Mouse (Mus musculus) gastrocnemius, adult 2 months (tissue): Measurements from ENCODE around the gene Bcl7c. TPM values are rescaled to one million over a fixed set of nuclear protein-coding genes. Genes with fewer than 3 reads are reported as not detected.
"Not testable (repeated sequence)": the region's sequence is repeated elsewhere in the genome, so short reads cannot be mapped to it uniquely, and the experiment has no call there.

Source experiments
- DNase-seq: peaks from one replicate; pipeline ENCODE4 v3.0.0; 2022
- H3K27ac ChIP-seq: fragments of 200-600 bp; 2 replicates; pipeline ENCODE4 v1.8.1; 2022; ENCODE audit warnings: mild to moderate bottlenecking
- H3K4me3 ChIP-seq: fragments of 200-600 bp; 2 replicates; pipeline ENCODE4 v1.8.1; 2022; ENCODE audit warnings: mild to moderate bottlenecking, moderate library complexity
- CTCF ChIP-seq: fragments of 200-600 bp; IDR thresholded peaks from 2 replicates; pipeline ENCODE4 v1.8.1; 2022; ENCODE audit warnings: antibody characterized with exemption, mild to moderate bottlenecking, moderate library complexity
- intact Hi-C: fragments of 180-260 bp; cut with DNase I; formaldehyde crosslinking; loops from one replicate; pipeline ENCODE4 v1.15.1; 2025
- total RNA-seq, 2 experiments: library from RNA; stranded (reverse); gene quantifications; 2 replicates each; pipeline ENCODE4 v1.2.3; 2021

Gene Bcl7c
- total RNA-seq, 2 experiments from 2014 or later = 26.7 to 32.9 TPM

DNA sequence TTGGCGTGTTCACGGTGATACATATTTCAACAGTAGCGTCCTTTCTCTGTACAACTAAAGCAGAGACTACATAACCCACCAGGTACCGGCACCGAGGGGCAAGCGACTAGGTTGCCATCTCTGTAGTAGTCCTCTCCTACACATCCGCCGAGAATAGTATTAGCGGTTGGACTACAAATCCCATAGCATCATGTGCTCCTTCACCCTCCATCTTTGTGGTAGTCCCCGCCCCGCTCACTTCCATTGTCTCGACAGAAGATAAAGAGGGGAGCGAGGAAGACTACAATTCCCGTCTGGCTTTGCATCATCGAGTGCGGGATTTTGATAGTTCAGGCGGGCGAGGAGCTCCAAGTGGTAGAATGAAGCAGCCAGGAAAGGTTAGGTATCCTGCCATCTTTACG lies 36.5 kb upstream of the Bcl7c start:
- DNase-seq = peak; percentile 93
- Histone ChIP-seq H3K4me3 (peak overlapping the region; percentile 80), H3K27ac (peak overlapping the region; percentile 89)
- intact Hi-C loops = no loop called here
- no peak for TF ChIP-seq CTCF

DNA sequence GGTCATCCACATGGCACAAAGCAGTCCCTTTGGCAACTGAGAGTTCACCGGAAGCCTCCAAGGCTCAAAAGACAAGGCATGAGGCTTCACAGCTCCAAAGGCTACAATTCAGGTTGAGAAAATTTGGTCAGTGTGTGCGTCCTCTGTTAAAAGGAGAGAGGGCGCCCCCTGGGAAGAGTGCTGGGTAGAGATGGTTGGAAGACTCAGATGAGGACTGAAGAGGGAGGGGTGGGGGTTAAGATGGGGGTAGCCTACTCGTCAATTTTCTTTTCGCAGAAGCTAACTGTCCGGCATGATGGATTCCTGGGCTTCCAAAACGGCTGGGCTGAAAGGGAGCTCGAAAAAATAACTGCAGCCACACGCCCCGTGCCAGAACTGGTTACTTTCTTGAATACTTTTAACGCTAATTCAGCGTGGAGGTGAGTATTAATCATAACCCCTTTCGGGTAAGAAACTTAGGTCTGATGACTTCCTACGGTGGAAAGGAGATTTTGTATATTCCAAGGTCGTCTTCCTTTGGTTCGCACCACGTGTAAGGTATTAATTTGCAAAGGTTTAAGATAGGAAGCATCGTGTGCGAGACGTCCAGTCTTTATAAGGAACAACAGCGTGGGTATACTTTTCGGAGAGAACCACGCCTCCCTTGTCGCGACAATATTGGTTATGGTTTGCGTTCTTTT lies 35.8 kb upstream of the Bcl7c start, which contains the start of gene Fbxl19:
Gene Fbxl19, plus strand, starts transcription at position 178 of the 680 bp plus-strand sequence.
- Histone ChIP-seq H3K4me3 (peak within 1 kb of the TSS; percentile 80), H3K27ac (peak within 1 kb of the TSS; percentile 89)
- DNase-seq = peak; percentile 76
- TF ChIP-seq CTCF = peak; percentile 62
- intact Hi-C loops = loop anchor here (1.0 kb wide), 2 partner anchors 31 to 69 kb away; no protein-coding TSS in a partner anchor

DNA sequence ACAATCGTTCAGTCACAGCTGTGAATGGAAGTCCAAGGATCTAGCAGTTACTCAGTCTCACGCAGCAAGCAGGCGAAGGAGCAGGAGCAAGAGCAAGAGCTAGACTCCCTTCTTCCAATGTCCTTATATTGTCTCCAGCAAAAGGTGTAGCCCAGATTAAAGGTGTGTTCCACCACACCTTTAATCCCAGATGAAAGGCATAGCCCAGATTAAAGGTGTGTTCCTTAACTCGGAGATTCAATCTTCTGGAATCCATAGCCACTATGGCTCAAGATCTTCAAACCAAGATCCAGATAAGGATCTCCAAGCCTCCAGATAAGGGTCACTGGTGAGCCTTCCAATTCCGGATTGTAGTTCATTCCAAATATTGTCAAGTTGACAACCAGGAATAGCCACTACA lies 23.3 kb upstream of the Bcl7c start, which contains the start of gene Ctf2:
Gene Ctf2, minus strand, starts transcription at position 101 of the 400 bp plus-strand sequence.
- DNase-seq, intact Hi-C loops, H3K27ac ChIP-seq, H3K4me3 ChIP-seq: not testable (repeated sequence)

DNA sequence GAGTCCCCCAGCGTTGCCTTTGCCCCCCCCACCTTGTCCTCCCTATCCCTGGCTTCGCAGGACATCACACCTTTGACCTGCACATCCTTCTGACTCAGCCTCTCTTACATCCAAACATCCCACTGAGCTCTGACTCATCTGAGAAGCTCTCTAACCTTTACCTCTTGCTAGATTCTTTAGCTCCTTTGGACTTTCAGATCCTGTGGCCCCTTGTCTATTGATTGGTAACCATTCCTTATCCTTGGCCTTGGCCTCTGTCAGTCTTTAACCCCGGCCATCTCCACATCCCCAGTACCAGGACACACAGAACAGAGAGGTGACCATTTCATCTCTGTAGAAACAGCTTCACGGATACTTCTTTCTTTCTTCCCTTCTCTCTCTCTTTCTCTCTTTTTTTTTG lies 21.4 kb upstream of the Bcl7c start:
- TF ChIP-seq CTCF = no peak
- no peak overlapping the region for H3K27ac ChIP-seq
- intact Hi-C loops = no loop called here
- H3K4me3 ChIP-seq = no peak overlapping the region
- no peak for DNase-seq

DNA sequence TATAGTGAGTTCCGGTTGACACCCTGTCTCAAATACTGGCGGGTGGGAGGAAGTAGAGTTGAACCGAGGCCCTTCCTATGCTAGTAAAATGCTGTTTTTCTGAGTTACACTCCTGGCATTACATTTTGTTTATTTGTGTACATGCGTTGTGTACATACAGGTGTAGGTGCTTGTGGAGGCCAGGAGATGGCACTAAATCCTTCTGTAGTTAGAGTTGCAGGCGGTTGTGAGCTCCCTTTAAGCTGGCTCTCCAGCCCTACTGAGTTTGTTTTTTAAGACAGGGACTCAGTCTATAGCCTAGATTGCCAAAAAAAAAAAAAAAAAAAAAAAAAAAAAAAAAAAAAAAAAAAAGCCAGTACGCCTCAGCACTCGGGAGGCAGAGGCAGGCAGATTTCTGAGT lies 19.2 kb upstream of the Bcl7c start:
- intact Hi-C loops = no loop called here
- no peak overlapping the region for H3K4me3 ChIP-seq

DNA sequence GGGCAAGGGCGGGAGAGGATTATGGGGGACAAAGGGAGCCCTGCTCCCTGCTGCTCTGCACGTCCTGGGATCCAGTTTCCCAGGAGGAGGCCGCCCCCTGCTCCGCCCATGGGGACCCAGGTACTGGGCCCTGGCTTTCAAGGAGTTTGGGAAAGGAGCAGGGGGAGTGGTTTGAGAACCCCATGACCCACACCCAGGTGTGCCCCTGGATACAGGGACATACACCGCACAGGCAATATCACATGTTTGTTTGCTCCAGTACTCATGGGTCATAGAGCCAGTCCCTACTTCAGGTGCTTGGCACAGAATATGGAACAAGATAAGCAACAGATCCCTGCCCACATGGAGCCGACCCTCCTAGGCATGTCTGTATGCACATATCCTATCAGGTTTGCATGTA lies 17.2 kb upstream of the Bcl7c start:
- H3K27ac ChIP-seq = no peak overlapping the region
- no peak overlapping the region for H3K4me3 ChIP-seq
- intact Hi-C loops = no loop called here
- DNase-seq = peak; percentile 5
- no peak for TF ChIP-seq CTCF

More for the DNA sequence above, 19.2 kb upstream of the Bcl7c start:
- no peak overlapping the region for H3K27ac ChIP-seq
- DNase-seq = no peak
- no peak; the same call in 1 of the 2 replicates for TF ChIP-seq CTCF

DNA sequence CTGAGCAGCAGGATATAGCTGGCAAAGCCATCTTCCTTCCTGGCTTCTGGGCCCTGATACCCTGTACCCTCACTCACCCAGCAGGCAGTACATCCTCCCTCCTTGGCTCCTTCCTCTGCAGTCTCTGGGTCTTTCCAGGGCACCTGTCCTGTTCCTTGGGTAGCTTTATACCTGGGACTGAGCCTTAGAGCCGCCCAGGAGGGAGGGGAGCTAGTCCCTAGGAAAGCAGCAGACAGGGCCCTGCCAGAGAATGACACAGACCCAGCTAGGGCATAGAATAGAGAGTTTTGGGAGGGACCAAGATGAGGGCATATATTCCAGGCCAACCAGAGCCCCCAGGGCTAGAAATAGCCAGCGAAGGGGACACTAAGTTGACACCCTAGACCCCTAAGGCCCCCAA lies 16.8 kb upstream of the Bcl7c start:
- intact Hi-C loops = no loop called here

DNA sequence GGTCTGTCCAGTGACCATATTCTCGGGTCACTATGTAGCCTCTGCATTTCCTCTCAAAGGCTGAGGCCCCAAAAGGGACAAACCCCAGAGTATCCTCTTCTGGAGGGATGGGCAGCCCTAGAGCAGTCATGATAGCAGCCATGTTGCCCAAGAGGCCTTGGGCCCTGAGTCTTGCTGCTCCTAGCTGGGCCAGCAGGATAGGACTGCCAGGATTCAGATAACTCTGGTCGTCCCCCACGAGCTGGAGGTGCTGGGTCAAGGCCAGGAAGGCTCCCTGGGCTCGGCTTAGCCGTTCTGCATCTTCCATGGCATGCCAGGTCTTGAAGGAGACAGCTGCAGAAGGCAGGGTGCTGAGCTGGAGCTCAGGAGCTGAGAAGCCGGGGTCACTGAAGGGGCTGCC lies 10.5 kb upstream of the Bcl7c start:
- Histone ChIP-seq H3K4me3 (no peak overlapping the region), H3K27ac (no peak overlapping the region)
- no peak for TF ChIP-seq CTCF
- intact Hi-C loops = no loop called here
- peak; percentile 16 for DNase-seq

More for the DNA sequence above, 16.8 kb upstream of the Bcl7c start:
- no peak for TF ChIP-seq CTCF
- peak; percentile 1 for DNase-seq
- no peak overlapping the region for H3K4me3 ChIP-seq
- no peak overlapping the region for H3K27ac ChIP-seq

DNA sequence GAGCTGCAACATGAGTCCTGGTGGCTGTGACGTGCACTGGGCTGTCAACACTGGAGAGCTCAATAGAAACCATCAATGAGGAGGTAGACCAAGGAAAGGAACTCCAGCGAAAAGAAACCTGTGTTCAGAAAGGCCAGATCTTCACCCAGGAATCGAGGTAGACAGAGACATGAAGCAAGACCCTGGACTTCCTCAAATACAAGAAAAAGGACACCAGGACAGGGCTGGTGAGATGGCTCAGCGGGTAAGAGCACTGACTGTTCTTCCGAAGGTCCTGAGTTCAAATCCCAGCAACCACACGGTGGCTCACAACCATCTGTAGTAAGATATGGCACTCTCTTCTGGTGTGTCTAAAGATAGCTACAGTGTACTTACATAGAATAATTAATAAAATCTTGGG lies 9.6 kb upstream of the Bcl7c start:
- TF ChIP-seq CTCF = no peak
- H3K27ac ChIP-seq = no peak overlapping the region
- intact Hi-C loops = no loop called here
- DNase-seq = no peak
- no peak overlapping the region for H3K4me3 ChIP-seq

DNA sequence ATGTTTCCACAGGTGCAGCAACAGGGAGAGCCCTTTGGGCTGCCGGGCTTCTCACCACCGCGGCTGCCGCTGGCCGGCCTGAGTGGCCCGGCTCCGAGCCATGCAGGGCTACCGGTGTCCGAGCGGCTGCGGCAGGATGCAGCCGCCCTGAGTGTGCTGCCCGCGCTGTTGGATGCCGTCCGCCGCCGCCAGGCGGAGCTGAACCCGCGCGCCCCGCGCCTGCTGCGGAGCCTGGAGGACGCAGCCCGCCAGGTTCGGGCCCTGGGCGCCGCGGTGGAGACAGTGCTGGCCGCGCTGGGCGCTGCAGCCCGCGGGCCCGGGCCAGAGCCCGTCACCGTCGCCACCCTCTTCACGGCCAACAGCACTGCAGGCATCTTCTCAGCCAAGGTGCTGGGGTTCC lies 8.3 kb upstream of the Bcl7c start:
- peak; percentile 73 for TF ChIP-seq CTCF
- H3K4me3 ChIP-seq = peak overlapping the region; percentile 63

DNA sequence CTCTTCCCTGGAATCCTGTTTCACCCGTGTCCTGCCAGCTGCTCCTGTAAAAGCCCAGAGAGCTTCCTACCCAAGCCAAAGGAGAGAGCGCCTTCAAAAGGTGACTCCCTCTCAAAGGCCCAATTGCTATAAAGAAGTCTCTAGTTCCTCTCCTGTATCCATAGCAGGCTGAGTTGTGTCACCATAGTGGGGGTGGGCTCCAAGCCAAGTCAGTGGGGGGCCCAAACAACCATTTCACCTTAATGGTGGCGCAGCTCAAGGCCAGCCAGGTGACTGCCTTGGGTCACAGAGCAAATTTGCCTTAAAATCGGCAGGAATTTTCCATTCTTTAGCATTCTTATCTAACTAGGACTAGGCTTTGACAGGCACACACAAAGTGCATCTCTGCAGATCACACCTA lies 6.1 kb upstream of the Bcl7c start:
- no peak overlapping the region for H3K27ac ChIP-seq
- no peak for TF ChIP-seq CTCF
- DNase-seq = peak; percentile 14
- H3K4me3 ChIP-seq = no peak overlapping the region
- intact Hi-C loops = no loop called here

More for the DNA sequence above, 8.3 kb upstream of the Bcl7c start:
- peak; percentile 81 for DNase-seq
- peak overlapping the region; percentile 51 for H3K27ac ChIP-seq
- intact Hi-C loops = no loop called here

DNA sequence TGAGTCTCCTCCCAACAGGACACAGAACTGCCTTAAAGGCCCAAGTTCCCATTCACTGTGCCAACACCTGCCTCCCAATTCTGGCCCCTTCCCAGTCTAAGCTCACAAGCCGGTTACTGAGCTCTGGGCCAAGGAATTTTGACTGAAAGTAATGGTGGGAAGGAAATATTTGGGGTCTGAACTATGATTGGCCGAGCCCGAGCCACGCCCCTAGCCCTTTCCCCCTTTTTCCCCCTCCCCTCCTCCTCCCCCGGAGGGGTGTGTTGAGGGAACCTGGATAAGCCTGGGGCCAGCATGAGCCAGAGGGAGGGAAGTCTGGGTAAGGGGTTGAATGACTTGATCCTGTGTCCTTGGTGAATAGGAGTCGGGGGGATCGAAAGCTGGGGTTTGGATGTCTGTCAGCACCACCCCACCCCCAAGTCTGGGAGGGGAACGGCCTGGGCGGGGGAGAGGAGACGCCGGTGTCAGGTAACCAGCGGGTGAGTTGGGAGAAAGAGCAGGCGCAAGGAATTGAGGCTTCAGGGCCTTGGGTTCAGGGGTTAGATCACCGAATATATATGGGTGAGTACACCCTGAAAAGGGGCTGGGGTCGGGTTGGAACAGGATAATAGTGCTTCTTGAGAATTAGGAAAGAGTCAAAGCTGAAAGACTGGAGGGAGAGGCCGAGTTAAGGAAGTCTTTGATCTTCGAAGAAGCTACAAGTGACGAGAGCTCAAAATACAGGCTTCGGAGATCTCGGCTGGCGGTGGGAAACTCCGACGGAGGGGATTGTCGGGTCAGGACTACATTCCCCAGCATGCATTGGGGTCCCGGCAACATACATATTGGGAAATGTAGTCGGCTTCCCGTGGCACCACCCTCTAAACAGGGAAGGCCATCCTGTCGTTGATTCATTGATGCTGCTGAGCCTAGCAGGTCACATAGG lies 4.0 kb upstream of the Bcl7c start, which contains the start of gene Ctf1:
Gene Ctf1, plus strand, starts transcription at position 276 of the 925 bp plus-strand sequence.
- H3K27ac ChIP-seq = peak within 1 kb of the TSS; percentile 97
- no peak for TF ChIP-seq CTCF
- intact Hi-C loops = loop anchor here (1.0 kb wide), 1 partner anchor 32 kb away; the partner anchor contains the start of gene Fbxl19
- DNase-seq = peak; percentile 88
- H3K4me3 ChIP-seq = peak within 1 kb of the TSS; percentile 76

DNA sequence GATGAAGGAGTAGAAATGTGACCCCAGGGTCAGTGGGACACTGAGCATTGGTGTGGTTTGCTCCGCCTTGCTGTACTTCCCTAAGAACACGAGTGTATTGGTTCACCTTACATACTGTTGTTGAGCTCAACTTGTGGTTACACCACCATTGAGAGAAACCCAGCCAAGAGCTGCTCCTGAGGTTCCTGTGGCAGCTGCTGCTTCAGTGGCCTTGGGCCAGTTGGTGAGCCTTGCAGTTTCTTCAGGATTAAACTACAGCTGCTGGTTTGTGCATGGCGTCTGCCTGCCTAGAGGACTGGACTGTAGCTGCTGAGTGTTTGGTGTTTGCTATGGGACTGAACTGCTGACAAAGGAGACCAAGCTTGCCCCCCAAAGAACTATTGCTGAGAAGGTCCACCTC lies 2.7 kb upstream of the Bcl7c start:
- Histone ChIP-seq H3K27ac (peak overlapping the region; percentile 97), H3K4me3 (peak overlapping the region; percentile 76)
- DNase-seq = peak; percentile 64
- TF ChIP-seq CTCF = no peak
- intact Hi-C loops = no loop called here
